Mouse (Mus musculus): Measurements from ENCODE around the gene Gm12184.

- TF ChIP-seq CTCF (IDR thresholded peaks at IDR 0.05; ENCODE audit: extremely low read depth, insufficient read length, insufficient replicate concordance, low read depth, low read length) (no peak), POLR2A (IDR thresholded peaks at IDR 0.05; ENCODE audit: low read depth, low read length) (no peak)
Observed at GRCm38 (mm10) chr11:48838879-48839680, 12.6 kb upstream of the Gm12184 start.

Data from small intestine, adult 2 months (tissue).